Mouse (Mus musculus) lung, postnatal 0 days (tissue): Measurements from ENCODE around the gene Ap3d1.
A peak's percentile ranks its signal among the peaks of the same experiment; 100 is the strongest.

ENCODE experiments used
- CTCF ChIP-seq: IDR thresholded peaks from 2 replicates; pipeline ENCODE4 v1.5.1; 2016; ENCODE audit warnings: antibody characterized with exemption, mild to moderate bottlenecking
- EP300 ChIP-seq: IDR thresholded peaks from 2 replicates; pipeline ENCODE4 v1.6.1; 2016; ENCODE audit warnings: antibody characterized with exemption, mild to moderate bottlenecking, control low read depth

- TF ChIP-seq CTCF, result peak; percentile 78
- TF ChIP-seq EP300, result no peak
Observed at GRCm38 (mm10) chr10:80659213-80659612, 82.9 kb downstream of the Ap3d1 start.
